Mouse (Mus musculus) CH12.LX (cell line): ENCODE data around the gene Chit1.

Experiments used
- CHD1 ChIP-seq: IDR thresholded peaks from 2 replicates; pipeline ENCODE4 v1.6.1; 2012; ENCODE audit warnings: low read depth, low read length, improper control_type of control experiment, inconsistent platforms
- CTCF ChIP-seq, 2 experiments: IDR thresholded peaks in 1 of 2; conservative IDR thresholded peaks in 1 of 2; 2 replicates each; pipeline ENCODE4 v1.5.1; 2011 to 2012; ENCODE audit warnings: low read depth in 2 of 2, low read length in 2 of 2, improper control_type of control experiment in 1 of 2, inconsistent platforms in 1 of 2, mild to moderate bottlenecking in 1 of 2, moderate library complexity in 1 of 2
- EP300 ChIP-seq: IDR thresholded peaks from 2 replicates; pipeline ENCODE4 v1.6.1; 2011; ENCODE audit warnings: low read length, improper control_type of control experiment
- KAT2A ChIP-seq: IDR thresholded peaks from 2 replicates; pipeline ENCODE4 v1.6.1; 2012; ENCODE audit warnings: low read length, improper control_type of control experiment, inconsistent platforms; ENCODE audit not compliant: insufficient replicate concordance
- NELFE ChIP-seq: IDR thresholded peaks from 2 replicates; pipeline ENCODE4 v1.6.1; 2011; ENCODE audit warnings: low read depth, low read length, improper control_type of control experiment
- TBP ChIP-seq: conservative IDR thresholded peaks from 2 replicates; pipeline ENCODE4 v1.6.1; 2011; ENCODE audit warnings: low read depth, low read length, improper control_type of control experiment

- TF ChIP-seq EP300 (no peak), CHD1 (no peak), CTCF (conservative IDR thresholded peaks at IDR 0.05 in 1 of 2, IDR thresholded peaks at IDR 0.05 in 1 of 2; ENCODE audit: low read depth in 2 of 2, low read length in 2 of 2) (no peak), NELFE (no peak), KAT2A (no peak), TBP (no peak)
Observed at GRCm38 (mm10) chr1:134070099-134070669, 40.9 kb upstream of the Chit1 start.
